ENCODE assay signal across 9 mouse cellular contexts in the genomic region with DNA sequence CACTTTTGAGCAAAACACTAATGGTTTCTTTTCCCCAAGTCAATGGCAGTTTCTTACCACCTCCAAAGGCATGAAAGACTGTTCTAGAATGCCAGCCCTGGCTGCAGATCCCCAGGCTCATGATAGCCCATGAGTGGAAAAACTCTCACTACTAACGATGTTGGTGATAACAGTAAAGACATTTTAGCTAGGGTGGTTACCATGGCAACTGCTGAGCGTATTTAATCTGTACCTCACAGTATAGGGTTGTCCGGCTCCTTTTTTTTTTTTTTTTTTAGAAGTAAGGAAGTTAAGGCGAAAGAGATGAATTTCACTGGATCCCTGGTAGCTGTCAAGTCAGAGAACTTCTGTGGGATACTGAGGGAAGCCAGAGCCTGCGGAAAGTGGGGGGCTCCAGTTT.
DNase-seq lines count a peak whose midpoint lies in the region; ATAC-seq lines count a peak whose summit lies in the region.
"Had no signal": no experiment of that assay in that cellular context is flagged by ENCODE, and none has a peak within 500 bp of the region (broad histone marks: within the 10 kb centered on the region; RNA-seq: fewer than 3 reads in every experiment).

No protein-coding gene starts in this region.

- no peak for DNase-seq in heart, postnatal 10 days
- DNase-seq in 416B (ENCODE audit: low read depth) (peak; percentile 41), R1 (ENCODE audit: low read depth, low spot score) (peak; percentile 47)
- DNase-seq in ovary, postnatal 36 days (ENCODE audit: low spot score), result no peak
- DNase-seq in layer of hippocampus, adult 9-11 months, result no peak
- DNase-seq in layer of hippocampus, adult 8-10 months (ENCODE audit: low spot score in 2 of 2), result no peak
- DNase-seq: right cerebral cortex, postnatal 14 days had no signal

- H3K4me3 ChIP-seq in heart, embryonic 15.5 days, result no peak overlapping the region

- no peaks in the 10 kb centered on the region for H3K36me3 ChIP-seq in heart, embryonic 15.5 days

- no peaks in the 10 kb centered on the region for H3K9me3 ChIP-seq in heart, embryonic 15.5 days (replicated peaks)

- peak overlapping the region; percentile 84 for H3K27ac ChIP-seq in heart, embryonic 15.5 days

- no peak for ATAC-seq in heart, embryonic 15.5 days (replicated peaks; ENCODE audit: insufficient number of reproducible peaks, insufficient read depth, low FRiP score, low read depth)
- ATAC-seq in inflammation-experienced regulatory T-cells, adult 6 months, result peak; percentile 22

- H3K4me2 ChIP-seq in heart, embryonic 15.5 days, result no peak overlapping the region

- H3K4me1 ChIP-seq in heart, embryonic 15.5 days (replicated peaks), result peaks cover 28% of the 10 kb centered on the region

- H3K9ac ChIP-seq in heart, embryonic 15.5 days, result no peak overlapping the region

- intact Hi-C loops in heart, postnatal 10 days (cut with DNase I), result no loop called here

- no peaks in the 10 kb centered on the region for H3K27me3 ChIP-seq in heart, embryonic 15.5 days

- WGBS in heart, embryonic 15.5 days, result 38% methylated on average over 5 of the region's 5 CpGs

Comparison
In these comparisons a context has a peak if more than half of its experiments do, and no peak if none do; other contexts are left out.
1. DNase-seq: peak in 416B (single experiment) and R1 (single experiment); none in heart, postnatal 10 days (0 of 2), ovary, postnatal 36 days (single experiment), layer of hippocampus, adult 9-11 months (single experiment) and layer of hippocampus, adult 8-10 months (0 of 2).